Mouse (Mus musculus) heart, adult 2 months (tissue): ENCODE results near the gene Atf1. TPM values are rescaled to one million over a fixed set of nuclear protein-coding genes. Genes with fewer than 3 reads are reported as not detected.

Experiments used
- DNase-seq, 2 experiments: peaks; one replicate each; pipeline ENCODE4 v3.0.0; 2021
- H3K27ac ChIP-seq: fragments of 200-600 bp; 2 replicates; pipeline ENCODE4 v1.8.1; 2022
- H3K27me3 ChIP-seq: fragments of 200-500 bp; 2 replicates; pipeline ENCODE4 v1.6.1; 2012; ENCODE audit warnings: mild to moderate bottlenecking, low read length, inconsistent platforms, mixed read lengths; ENCODE audit not compliant: control insufficient read depth, insufficient read depth
- H3K36me3 ChIP-seq: fragments of 200-500 bp; 2 replicates; pipeline ENCODE4 v1.6.1; 2012; ENCODE audit warnings: low read length, inconsistent platforms; ENCODE audit not compliant: control insufficient read depth, insufficient read depth
- H3K4me1 ChIP-seq: fragments of 200-500 bp; 2 replicates; pipeline ENCODE4 v1.6.1; 2011; ENCODE audit warnings: low read length; ENCODE audit not compliant: control insufficient read depth, insufficient read depth
- H3K4me3 ChIP-seq: fragments of 200-600 bp; 2 replicates; pipeline ENCODE4 v1.8.1; 2022
- H3K79me2 ChIP-seq: fragments of 200-500 bp; replicated peaks from 2 replicates; pipeline ENCODE4 v1.6.1; 2012; ENCODE audit warnings: mild to moderate bottlenecking, inconsistent platforms, low read length, moderate library complexity, mixed read lengths; ENCODE audit not compliant: control insufficient read depth, insufficient read depth
- H3K9ac ChIP-seq: fragments of 200-500 bp; 2 replicates; pipeline ENCODE4 v1.6.1; 2012; ENCODE audit warnings: low read depth, mild to moderate bottlenecking, control low read depth, inconsistent platforms, low read length, mixed read lengths
- CTCF ChIP-seq: fragments of 200-600 bp; IDR thresholded peaks from 2 replicates; pipeline ENCODE4 v1.8.1; 2022; ENCODE audit warnings: antibody characterized with exemption, mild to moderate bottlenecking, moderate library complexity
- EP300 ChIP-seq: fragments of 200-500 bp; IDR thresholded peaks from 2 replicates; pipeline ENCODE4 v1.6.1; 2011; ENCODE audit warnings: low read depth, low read length, control low read depth; ENCODE audit not compliant: insufficient read depth
- POLR2A ChIP-seq: fragments of 200-500 bp; IDR thresholded peaks from 2 replicates; pipeline ENCODE4 v1.6.1; 2011; ENCODE audit warnings: mild to moderate bottlenecking, low read depth, low read length, control low read depth; ENCODE audit not compliant: insufficient read depth
- WGBS: fragments of 180-500 bp; shearing (Covaris S2); methylation state at CpG from one replicate; pipeline ENCODE4 v1.1.7; 2018; 5-methylcytosine and 5-hydroxymethylcytosine counted together
- intact Hi-C: fragments of 180-260 bp; cut with DNase I; formaldehyde crosslinking; loops from one replicate; pipeline ENCODE4 v1.15.1; 2025
- polyA plus RNA-seq: library from polyadenylated mRNA; depleted of rRNA; stranded (reverse); fragments of >200 nt; gene quantifications from 2 replicates; pipeline ENCODE4 v1.2.3, GENCODE M21; 2012
- total RNA-seq, 2 experiments: library from RNA; stranded (reverse); gene quantifications; 2 replicates each; pipeline ENCODE4 v1.2.3; 2021

Atf1 gene
- total and polyA plus RNA-seq, 3 experiments, result 50.7 to 54.2 (median 53.9) TPM

GRCm38 (mm10) chr15:100204574-100204973 is 23.0 kb upstream of the Atf1 start:
- H3K4me3 ChIP-seq, result no peak overlapping the region
- intact Hi-C loops, result no loop called here
- WGBS, result 96% methylated on average over 1 of the region's 1 CpGs
- peaks cover 6% of the 10 kb centered on the region; the same call in 1 of the 2 replicates for H3K36me3 ChIP-seq
- H3K79me2 ChIP-seq, result no peaks in the 10 kb centered on the region
- no peak overlapping the region for H3K27ac ChIP-seq
- H3K27me3 ChIP-seq, result no peaks in the 10 kb centered on the region
- H3K9ac ChIP-seq, result no peak overlapping the region
- peaks cover 6% of the 10 kb centered on the region; the same call in 1 of the 2 replicates for H3K4me1 ChIP-seq
- no peak for DNase-seq
- no peak for TF ChIP-seq EP300
- TF ChIP-seq CTCF, result no peak
- TF ChIP-seq POLR2A, result no peak

GRCm38 (mm10) chr15:100210013-100210412 is 17.6 kb upstream of the Atf1 start:
- DNase-seq, result no peak
- 94% methylated on average over 3 of the region's 3 CpGs for WGBS
- no peak overlapping the region for H3K27ac ChIP-seq
- H3K79me2 ChIP-seq, result no peaks in the 10 kb centered on the region
- H3K9ac ChIP-seq, result no peak overlapping the region
- TF ChIP-seq CTCF, result no peak
- no peak for TF ChIP-seq EP300
- TF ChIP-seq POLR2A, result no peak
- H3K4me3 ChIP-seq, result no peak overlapping the region
- intact Hi-C loops, result no loop called here
- H3K36me3 ChIP-seq, result no peaks in the 10 kb centered on the region; the same call in 1 of the 2 replicates
- no peaks in the 10 kb centered on the region for H3K4me1 ChIP-seq
- no peaks in the 10 kb centered on the region for H3K27me3 ChIP-seq

- Histone ChIP-seq H3K9ac (no peak overlapping the region), H3K4me1 (no peaks in the 10 kb centered on the region), H3K36me3 (no peaks in the 10 kb centered on the region), H3K79me2 (no peaks in the 10 kb centered on the region), H3K4me3 (no peak overlapping the region), H3K27ac (no peak overlapping the region), H3K27me3 (no peaks in the 10 kb centered on the region)
- intact Hi-C loops, result no loop called here
- TF ChIP-seq EP300, result no peak
- no peak for TF ChIP-seq CTCF
- TF ChIP-seq POLR2A, result no peak
- no peak for DNase-seq
- WGBS, result 55% methylated on average over 2 of the region's 2 CpGs
Observed at GRCm38 (mm10) chr15:100213339-100213738, 14.3 kb upstream of the Atf1 start.

GRCm38 (mm10) chr15:100215092-100215491 is 12.5 kb upstream of the Atf1 start:
- TF ChIP-seq POLR2A, result no peak
- Histone ChIP-seq H3K27ac (no peak overlapping the region), H3K4me3 (no peak overlapping the region), H3K79me2 (no peaks in the 10 kb centered on the region), H3K27me3 (no peaks in the 10 kb centered on the region), H3K9ac (no peak overlapping the region), H3K4me1 (no peaks in the 10 kb centered on the region), H3K36me3 (no peaks in the 10 kb centered on the region)
- whole genome bisulfite sequencing, result 70% methylated on average over 11 of the region's 11 CpGs
- intact Hi-C loops, result no loop called here
- no peak for DNase-seq

- no peaks in the 10 kb centered on the region for H3K79me2 ChIP-seq
Observed at GRCm38 (mm10) chr15:100216173-100216572, 11.4 kb upstream of the Atf1 start.

DNA sequence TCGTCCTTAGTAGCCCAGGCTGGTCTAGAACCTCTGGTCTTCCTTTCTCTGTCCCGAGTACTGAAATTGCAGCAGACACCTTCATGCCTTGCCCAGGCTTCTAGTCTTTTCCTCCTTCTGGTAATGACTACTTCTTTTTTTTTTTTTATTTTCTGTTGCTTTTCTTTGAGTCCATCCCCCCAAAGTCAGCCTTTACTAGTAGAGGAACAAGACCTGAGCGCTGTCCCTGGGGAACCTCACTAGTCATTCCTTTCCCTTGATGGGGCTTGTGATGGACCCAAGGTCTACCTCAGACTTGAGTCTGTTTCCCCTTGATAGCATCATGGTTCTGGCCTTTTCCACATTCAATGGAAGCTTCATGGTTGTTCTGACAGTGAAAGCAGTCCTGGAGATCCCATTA is 9.6 kb upstream of the Atf1 start:
- WGBS, result 90% methylated on average over 3 of the region's 3 CpGs

More at GRCm38 (mm10) chr15:100216173-100216572, 11.4 kb upstream of the Atf1 start:
- 87% methylated on average over 9 of the region's 9 CpGs for WGBS
- Histone ChIP-seq H3K27me3 (no peaks in the 10 kb centered on the region), H3K4me3 (no peak overlapping the region), H3K9ac (no peak overlapping the region), H3K36me3 (no peaks in the 10 kb centered on the region), H3K4me1 (no peaks in the 10 kb centered on the region), H3K27ac (no peak overlapping the region)
- intact Hi-C loops, result no loop called here
- DNase-seq, result peak in 1 of 2 experiments; percentile 14
- TF ChIP-seq POLR2A (no peak), CTCF (no peak), EP300 (no peak)

DNA sequence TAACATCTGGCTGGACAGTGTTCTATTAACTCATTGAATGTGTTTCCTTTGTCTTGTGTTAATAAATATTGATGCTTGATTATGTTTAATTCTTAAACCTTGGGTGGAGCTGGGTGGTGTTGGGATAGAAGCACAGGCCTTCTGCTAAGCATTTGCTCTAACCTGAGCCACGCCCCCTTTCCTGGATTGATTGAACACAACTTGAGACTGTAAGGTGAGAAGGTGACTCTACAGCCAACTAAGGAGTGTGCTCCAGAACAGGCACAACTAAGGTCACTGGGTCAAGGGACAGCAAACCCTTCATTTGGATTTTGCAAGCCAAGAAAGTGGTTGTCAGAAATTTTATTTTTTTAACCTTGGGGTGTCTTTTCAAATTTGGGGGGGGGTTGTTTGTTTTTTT is 8.2 kb upstream of the Atf1 start:
- Histone ChIP-seq H3K9ac (no peak overlapping the region), H3K36me3 (no peaks in the 10 kb centered on the region), H3K4me1 (no peaks in the 10 kb centered on the region), H3K79me2 (no peaks in the 10 kb centered on the region), H3K4me3 (no peak overlapping the region), H3K27ac (no peak overlapping the region), H3K27me3 (no peaks in the 10 kb centered on the region)
- WGBS, result 87% methylated on average over 1 of the region's 1 CpGs
- DNase-seq, result no peak
- TF ChIP-seq EP300, result no peak
- intact Hi-C loops, result no loop called here

More for the DNA sequence above, 9.6 kb upstream of the Atf1 start:
- no peaks in the 10 kb centered on the region for H3K4me1 ChIP-seq
- DNase-seq, result no peak
- H3K27ac ChIP-seq, result no peak overlapping the region
- no peaks in the 10 kb centered on the region for H3K27me3 ChIP-seq
- no peak overlapping the region for H3K4me3 ChIP-seq
- TF ChIP-seq EP300, result no peak
- TF ChIP-seq POLR2A, result no peak
- no peak for TF ChIP-seq CTCF
- H3K9ac ChIP-seq, result no peak overlapping the region
- H3K79me2 ChIP-seq, result no peaks in the 10 kb centered on the region
- H3K36me3 ChIP-seq, result no peaks in the 10 kb centered on the region
- intact Hi-C loops, result no loop called here
